ENCODE assay signal across 9 mouse cellular contexts in genomic region chr5:102855805-102856204, GRCm38 (mm10).
DNase-seq lines count a peak whose midpoint lies in the region; ATAC-seq lines count a peak whose summit lies in the region.
"Had no signal": no experiment of that assay in that cellular context is flagged by ENCODE, and none has a peak within 500 bp of the region (broad histone marks: within the 10 kb centered on the region; RNA-seq: fewer than 3 reads in every experiment).

No protein-coding gene starts in this region.

- H3K36me3 ChIP-seq in embryonic facial prominence, embryonic 11.5 days (replicated peaks; ENCODE audit: control insufficient read depth, insufficient read depth, low read depth, low read length), result no peaks in the 10 kb centered on the region
- H3K36me3 ChIP-seq in intestine, embryonic 16.5 days (ENCODE audit: control insufficient read depth, insufficient read depth, low read length), result no peaks in the 10 kb centered on the region
- no peaks in the 10 kb centered on the region for H3K36me3 ChIP-seq in midbrain, embryonic 13.5 days
- H3K36me3 ChIP-seq: liver, embryonic 13.5 days had no signal

- no peak overlapping the region for H3K4me3 ChIP-seq in embryonic facial prominence, embryonic 11.5 days (ENCODE audit: low read depth, low read length)
- no peak overlapping the region for H3K4me3 ChIP-seq in intestine, embryonic 16.5 days (ENCODE audit: low read length)
- H3K4me3 ChIP-seq in midbrain, embryonic 13.5 days (replicated peaks), result 0 out of 2 replicates have a peak overlapping the region, but pooled peaks have one; percentile 13
- H3K4me3 ChIP-seq: liver, embryonic 13.5 days had no signal

- H3K9ac ChIP-seq in embryonic facial prominence, embryonic 11.5 days (replicated peaks; ENCODE audit: low read length), result no peak overlapping the region
- H3K9ac ChIP-seq in intestine, embryonic 16.5 days (ENCODE audit: low read depth, low read length), result no peak overlapping the region
- no peak overlapping the region for H3K9ac ChIP-seq in midbrain, embryonic 13.5 days (replicated peaks)
- H3K9ac ChIP-seq: liver, embryonic 13.5 days had no signal

- H3K9me3 ChIP-seq in embryonic facial prominence, embryonic 11.5 days (replicated peaks; ENCODE audit: control insufficient read depth, low read length), result no peaks in the 10 kb centered on the region
- no peaks in the 10 kb centered on the region for H3K9me3 ChIP-seq in intestine, embryonic 16.5 days (ENCODE audit: control insufficient read depth, low read length)
- H3K9me3 ChIP-seq in midbrain, embryonic 13.5 days, result no peaks in the 10 kb centered on the region
- H3K9me3 ChIP-seq: liver, embryonic 13.5 days had no signal

- H3K27ac ChIP-seq in embryonic facial prominence, embryonic 11.5 days (replicated peaks; ENCODE audit: low read depth, low read length), result no peak overlapping the region
- no peak overlapping the region for H3K27ac ChIP-seq in intestine, embryonic 16.5 days (ENCODE audit: low read length)
- H3K27ac ChIP-seq in midbrain, embryonic 13.5 days, result no peak overlapping the region
- H3K27ac ChIP-seq: liver, embryonic 13.5 days had no signal

- DNase-seq in brain, adult 2 months (ENCODE audit: low read depth, low spot score), result peak; percentile 39
- DNase-seq in embryonic facial prominence, embryonic 11.5 days (ENCODE audit: low spot score), result peak; percentile 57
- DNase-seq in spleen, postnatal 10 days (ENCODE audit: low spot score in 2 of 2), result no peak
- DNase-seq in spleen, postnatal 4 days (ENCODE audit: low spot score in 2 of 2), result no peak
- DNase-seq: gastrocnemius, postnatal 10 days; liver, embryonic 13.5 days had no signal

- 52% methylated on average over 10 of the region's 10 CpGs for WGBS in embryonic facial prominence, embryonic 11.5 days
- 40% methylated on average over 10 of the region's 10 CpGs for WGBS in intestine, embryonic 16.5 days
- 16% methylated on average over 10 of the region's 10 CpGs for WGBS in midbrain, embryonic 13.5 days

- H3K27me3 ChIP-seq in embryonic facial prominence, embryonic 11.5 days (ENCODE audit: control insufficient read depth, insufficient read depth, low read length), result no peaks in the 10 kb centered on the region
- no peaks in the 10 kb centered on the region for H3K27me3 ChIP-seq in intestine, embryonic 16.5 days (replicated peaks; ENCODE audit: control insufficient read depth, insufficient read depth, low read length)
- no peaks in the 10 kb centered on the region for H3K27me3 ChIP-seq in midbrain, embryonic 13.5 days
- H3K27me3 ChIP-seq: liver, embryonic 13.5 days had no signal

- H3K4me2 ChIP-seq in embryonic facial prominence, embryonic 11.5 days (ENCODE audit: low read depth, low read length), result no peak overlapping the region
- H3K4me2 ChIP-seq in intestine, embryonic 16.5 days (ENCODE audit: low read depth, low read length), result 0 out of 2 replicates have a peak overlapping the region, but pooled peaks have one; percentile 0
- peak overlapping the region; percentile 45 for H3K4me2 ChIP-seq in midbrain, embryonic 13.5 days (replicated peaks)
- H3K4me2 ChIP-seq: liver, embryonic 13.5 days had no signal

- no peak for ATAC-seq in embryonic facial prominence, embryonic 11.5 days (replicated peaks; ENCODE audit: insufficient number of reproducible peaks, low FRiP score, low TSS enrichment, low read depth)
- peak; percentile 44; the same call in 1 of the 2 replicates for ATAC-seq in intestine, embryonic 16.5 days
- ATAC-seq in midbrain, embryonic 13.5 days, result 0 out of 2 replicates have a peak, but pooled peaks have one; percentile 50
- no peak for ATAC-seq in monocyte, adult 5-6 weeks (replicated peaks; ENCODE audit: insufficient number of reproducible peaks, low FRiP score, low TSS enrichment, poor library complexity, severe bottlenecking)

- no peaks in the 10 kb centered on the region for H3K4me1 ChIP-seq in embryonic facial prominence, embryonic 11.5 days (ENCODE audit: control insufficient read depth, insufficient read depth, low read length)
- no peaks in the 10 kb centered on the region for H3K4me1 ChIP-seq in intestine, embryonic 16.5 days (ENCODE audit: control insufficient read depth, insufficient read depth, low read length)
- H3K4me1 ChIP-seq in midbrain, embryonic 13.5 days (replicated peaks), result peaks cover 8% of the 10 kb centered on the region
- H3K4me1 ChIP-seq: liver, embryonic 13.5 days had no signal

Comparison
In these comparisons a context has a peak if more than half of its experiments do, and no peak if none do; other contexts are left out.
1. DNase-seq: peak in brain, adult 2 months (single experiment) and embryonic facial prominence, embryonic 11.5 days (single experiment); none in spleen, postnatal 10 days (0 of 2) and spleen, postnatal 4 days (0 of 2).
2. ATAC-seq: peak in intestine, embryonic 16.5 days (single experiment) and midbrain, embryonic 13.5 days (single experiment); none in embryonic facial prominence, embryonic 11.5 days (single experiment) and monocyte, adult 5-6 weeks (single experiment).